Mouse (Mus musculus): ENCODE measurements at regions not wholly inside any gene's neighbourhood (a gene's known extent, or its start where the extent isn't known, plus 50 kb on each side); places are given as distances from the start of the nearest gene placed in this dataset.
A peak's percentile ranks its signal among the peaks of the same experiment; 100 is the strongest.

GRCm38 (mm10) chr2:63513554-63514226, 329.6 kb upstream of the Kcnh7 start:
- Histone ChIP-seq H3K4me1 (ENCODE audit: control insufficient read depth, insufficient read depth, low read length) (no peaks in the 10 kb centered on the region), H3K27ac (ENCODE audit: insufficient read depth, low read length) (no peak overlapping the region), H3K4me3 (replicated peaks; ENCODE audit: insufficient read depth, low read depth, low read length) (no peak overlapping the region), H3K27me3 (ENCODE audit: control insufficient read depth, insufficient read depth, low read length) (no peaks in the 10 kb centered on the region)
- DNase-seq: no peak
- 83% methylated on average over 1 of the region's 1 CpGs for WGBS
- no peak for TF ChIP-seq POLR2A (IDR thresholded peaks at IDR 0.05; ENCODE audit: borderline replicate concordance, insufficient read depth, low read length)
- no peak for TF ChIP-seq CTCF (IDR thresholded peaks at IDR 0.05; ENCODE audit: borderline replicate concordance, insufficient read depth, low read depth, low read length)

DNA sequence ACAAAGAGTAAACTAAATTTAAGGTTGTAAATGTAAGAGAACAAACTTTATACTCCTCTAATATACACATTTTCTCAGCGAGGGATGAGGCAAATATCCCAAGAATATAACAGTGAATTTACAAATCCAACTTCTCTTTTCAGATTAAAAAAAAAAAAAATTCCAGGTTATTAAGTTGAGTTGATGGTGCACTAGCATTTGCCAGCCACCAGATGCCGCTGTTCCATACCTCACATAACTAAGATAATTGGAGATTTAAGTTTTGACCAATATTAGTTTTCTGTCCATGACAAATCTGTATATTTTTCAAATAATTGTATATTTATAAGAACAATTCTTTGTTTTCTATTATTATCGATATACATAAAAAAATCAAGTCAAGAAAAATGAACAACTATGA, 319.9 kb upstream of the Kcnh7 start:
- H3K27me3 ChIP-seq (ENCODE audit: control insufficient read depth, insufficient read depth, low read length): no peaks in the 10 kb centered on the region
- no peak for DNase-seq

GRCm38 (mm10) chr2:63476411-63476810, 292.3 kb upstream of the Kcnh7 start:
- no peaks in the 10 kb centered on the region for H3K4me1 ChIP-seq (ENCODE audit: control insufficient read depth, insufficient read depth, low read length)
- WGBS: 59% methylated on average over 5 of the region's 5 CpGs
- no peaks in the 10 kb centered on the region for H3K27me3 ChIP-seq (ENCODE audit: control insufficient read depth, insufficient read depth, low read length)
- H3K27ac ChIP-seq (ENCODE audit: insufficient read depth, low read length): no peak overlapping the region
- TF ChIP-seq CTCF (IDR thresholded peaks at IDR 0.05; ENCODE audit: borderline replicate concordance, insufficient read depth, low read depth, low read length) (no peak), POLR2A (IDR thresholded peaks at IDR 0.05; ENCODE audit: borderline replicate concordance, insufficient read depth, low read length) (no peak)
- no peak for DNase-seq
- no peak overlapping the region for H3K4me3 ChIP-seq (replicated peaks; ENCODE audit: insufficient read depth, low read depth, low read length)

More for the DNA sequence above, 319.9 kb upstream of the Kcnh7 start:
- Histone ChIP-seq H3K27ac (ENCODE audit: insufficient read depth, low read length) (no peak overlapping the region), H3K4me1 (ENCODE audit: control insufficient read depth, insufficient read depth, low read length) (no peaks in the 10 kb centered on the region), H3K4me3 (replicated peaks; ENCODE audit: insufficient read depth, low read depth, low read length) (no peak overlapping the region)
- WGBS: 11% methylated on average over 3 of the region's 3 CpGs
- TF ChIP-seq CTCF (IDR thresholded peaks at IDR 0.05; ENCODE audit: borderline replicate concordance, insufficient read depth, low read depth, low read length) (peak; percentile 47; the same call in 1 of the 2 replicates), POLR2A (IDR thresholded peaks at IDR 0.05; ENCODE audit: borderline replicate concordance, insufficient read depth, low read length) (no peak)

GRCm38 (mm10) chr2:63475255-63475654, 291.2 kb upstream of the Kcnh7 start:
- no peak overlapping the region for H3K4me3 ChIP-seq (replicated peaks; ENCODE audit: insufficient read depth, low read depth, low read length)
- no peaks in the 10 kb centered on the region for H3K4me1 ChIP-seq (ENCODE audit: control insufficient read depth, insufficient read depth, low read length)
- H3K27ac ChIP-seq (ENCODE audit: insufficient read depth, low read length): no peak overlapping the region
- no peaks in the 10 kb centered on the region for H3K27me3 ChIP-seq (ENCODE audit: control insufficient read depth, insufficient read depth, low read length)
- TF ChIP-seq CTCF (IDR thresholded peaks at IDR 0.05; ENCODE audit: borderline replicate concordance, insufficient read depth, low read depth, low read length) (no peak), POLR2A (IDR thresholded peaks at IDR 0.05; ENCODE audit: borderline replicate concordance, insufficient read depth, low read length) (no peak)
- no peak for DNase-seq

DNA sequence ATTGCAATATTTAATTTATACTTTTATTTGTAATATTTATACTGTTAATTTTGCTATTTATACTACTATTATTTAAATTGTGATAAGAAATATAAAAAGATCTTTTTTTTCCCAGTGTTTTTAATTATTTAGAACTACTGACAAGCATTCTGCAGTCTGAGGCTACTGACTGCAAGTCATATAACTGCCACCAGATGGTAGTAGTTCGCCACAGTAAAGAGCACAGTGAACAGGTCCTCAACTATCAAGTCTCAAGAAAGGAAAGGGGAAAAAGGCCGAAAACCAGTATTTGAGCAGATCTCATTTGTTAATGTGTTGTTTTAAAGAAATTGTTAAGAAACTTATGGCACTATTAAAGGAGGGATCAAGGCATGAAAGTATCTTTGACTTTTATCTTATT, 289.6 kb upstream of the Kcnh7 start:
- TF ChIP-seq POLR2A (IDR thresholded peaks at IDR 0.05; ENCODE audit: borderline replicate concordance, insufficient read depth, low read length) (no peak), CTCF (IDR thresholded peaks at IDR 0.05; ENCODE audit: borderline replicate concordance, insufficient read depth, low read depth, low read length) (peak; percentile 43; the same call in 1 of the 2 replicates)
- Histone ChIP-seq H3K4me1 (ENCODE audit: control insufficient read depth, insufficient read depth, low read length) (no peaks in the 10 kb centered on the region), H3K4me3 (replicated peaks; ENCODE audit: insufficient read depth, low read depth, low read length) (no peak overlapping the region), H3K27ac (ENCODE audit: insufficient read depth, low read length) (no peak overlapping the region), H3K27me3 (ENCODE audit: control insufficient read depth, insufficient read depth, low read length) (no peaks in the 10 kb centered on the region)
- WGBS: 27% methylated on average over 2 of the region's 2 CpGs
- DNase-seq: peak; percentile 24 to 28

DNA sequence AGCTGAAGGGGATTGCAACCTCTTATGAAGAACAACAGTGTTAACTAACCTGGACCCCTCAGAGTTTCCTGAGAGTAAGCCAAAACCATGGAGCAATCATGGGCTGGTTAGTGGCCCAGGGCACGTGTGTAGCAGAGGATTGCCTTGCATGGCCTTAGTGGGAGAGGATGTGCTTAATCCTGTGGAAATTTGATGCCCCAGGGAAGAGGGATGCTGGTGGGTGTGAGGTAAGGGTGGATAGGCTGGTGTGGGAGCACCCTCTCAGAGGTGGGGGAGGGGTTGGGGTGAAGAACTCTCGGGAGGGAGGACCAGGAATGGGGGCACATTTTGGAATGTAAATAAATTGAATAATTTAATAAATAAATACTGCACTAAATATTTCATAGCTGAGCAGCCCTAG, 288.2 kb upstream of the Kcnh7 start:
- H3K27ac ChIP-seq (ENCODE audit: insufficient read depth, low read length): no peak overlapping the region
- H3K4me1 ChIP-seq (ENCODE audit: control insufficient read depth, insufficient read depth, low read length): no peaks in the 10 kb centered on the region
- H3K27me3 ChIP-seq (ENCODE audit: control insufficient read depth, insufficient read depth, low read length): no peaks in the 10 kb centered on the region
- H3K4me3 ChIP-seq (replicated peaks; ENCODE audit: insufficient read depth, low read depth, low read length): no peak overlapping the region
- no peak for TF ChIP-seq CTCF (IDR thresholded peaks at IDR 0.05; ENCODE audit: borderline replicate concordance, insufficient read depth, low read depth, low read length)
- no peak for TF ChIP-seq POLR2A (IDR thresholded peaks at IDR 0.05; ENCODE audit: borderline replicate concordance, insufficient read depth, low read length)
- no peak for DNase-seq
- 75% methylated on average over 2 of the region's 2 CpGs for WGBS

GRCm38 (mm10) chr2:63459112-63459511, 275.0 kb upstream of the Kcnh7 start:
- 92% methylated on average over 2 of the region's 2 CpGs for WGBS
- H3K4me3 ChIP-seq (replicated peaks; ENCODE audit: insufficient read depth, low read depth, low read length): no peak overlapping the region
- no peaks in the 10 kb centered on the region; the same call in 1 of the 2 replicates for H3K4me1 ChIP-seq (ENCODE audit: control insufficient read depth, insufficient read depth, low read length)
- H3K27me3 ChIP-seq (ENCODE audit: control insufficient read depth, insufficient read depth, low read length): no peaks in the 10 kb centered on the region
- no peak for DNase-seq
- TF ChIP-seq POLR2A (IDR thresholded peaks at IDR 0.05; ENCODE audit: borderline replicate concordance, insufficient read depth, low read length): no peak
- TF ChIP-seq CTCF (IDR thresholded peaks at IDR 0.05; ENCODE audit: borderline replicate concordance, insufficient read depth, low read depth, low read length): no peak
- no peak overlapping the region for H3K27ac ChIP-seq (ENCODE audit: insufficient read depth, low read length)

- Histone ChIP-seq H3K4me1 (ENCODE audit: control insufficient read depth, insufficient read depth, low read length) (no peaks in the 10 kb centered on the region; the same call in 1 of the 2 replicates), H3K27me3 (ENCODE audit: control insufficient read depth, insufficient read depth, low read length) (no peaks in the 10 kb centered on the region), H3K4me3 (replicated peaks; ENCODE audit: insufficient read depth, low read depth, low read length) (no peak overlapping the region), H3K27ac (ENCODE audit: insufficient read depth, low read length) (no peak overlapping the region)
- DNase-seq: peak; percentile 26 to 58
- WGBS: 27% methylated on average over 10 of the region's 10 CpGs
- TF ChIP-seq POLR2A (IDR thresholded peaks at IDR 0.05; ENCODE audit: borderline replicate concordance, insufficient read depth, low read length) (no peak), CTCF (IDR thresholded peaks at IDR 0.05; ENCODE audit: borderline replicate concordance, insufficient read depth, low read depth, low read length) (no peak)
Observed at GRCm38 (mm10) chr2:63454263-63455011, 270.4 kb upstream of the Kcnh7 start.

Data from cerebellum, adult 2 months (tissue).